Mouse (Mus musculus) kidney, embryonic 16.5 days (tissue): Measurements from ENCODE around the gene Gm49358. TPM values are rescaled to one million over a fixed set of nuclear protein-coding genes. Genes with fewer than 3 reads are reported as not detected.

ENCODE experiments used
- ATAC-seq: fragments of 200-750 bp; cut with Nextera tagmentation; 2 replicates; pipeline ENCODE4 v1.8.0; 2017; ENCODE audit warnings: moderate TSS enrichment; ENCODE audit not compliant: low FRiP score, low TSS enrichment
- H3K27ac ChIP-seq: fragments of 300-500 bp; sonication (generic); 2 replicates; pipeline ENCODE4 v1.5.1; 2014; ENCODE audit warnings: low read length
- H3K27me3 ChIP-seq: fragments of 300-500 bp; sonication (generic); 2 replicates; pipeline ENCODE4 v1.6.1; 2014; ENCODE audit warnings: low read length, control low read depth, mixed read lengths; ENCODE audit not compliant: insufficient read depth
- H3K36me3 ChIP-seq: fragments of 300-500 bp; sonication (generic); 2 replicates; pipeline ENCODE4 v1.6.1; 2014; ENCODE audit warnings: low read length, control low read depth, mixed read lengths; ENCODE audit not compliant: insufficient read depth
- H3K4me1 ChIP-seq: fragments of 300-500 bp; sonication (generic); 2 replicates; pipeline ENCODE4 v1.6.1; 2014; ENCODE audit warnings: low read length, control low read depth, mixed read lengths; ENCODE audit not compliant: insufficient read depth
- H3K4me2 ChIP-seq: fragments of 300-500 bp; sonication (generic); replicated peaks from 2 replicates; pipeline ENCODE4 v1.6.1; 2014; ENCODE audit warnings: low read depth, low read length
- H3K4me3 ChIP-seq: fragments of 300-500 bp; sonication (generic); 2 replicates; pipeline ENCODE4 v1.5.1; 2014; ENCODE audit warnings: mild to moderate bottlenecking, low read length
- H3K9ac ChIP-seq: fragments of 300-500 bp; sonication (generic); replicated peaks from 2 replicates; pipeline ENCODE4 v1.6.1; 2014; ENCODE audit warnings: low read length
- H3K9me3 ChIP-seq: fragments of 300-500 bp; sonication (generic); 2 replicates; pipeline ENCODE4 v1.6.1; 2016; ENCODE audit warnings: low read length, control low read depth
- WGBS: fragments of 180-500 bp; shearing (Covaris S2); extraction: QIAGEN DNeasy Blood & Tissue Kit; methylation state at CpG from one replicate; pipeline ENCODE4 v1.1.7; 2014; 5-methylcytosine and 5-hydroxymethylcytosine counted together
- polyA plus RNA-seq: library from polyadenylated mRNA; unstranded; fragments of >200 nt; fragmentation: Nextera tagmentation; extraction: Ambion mirVana; gene quantifications from 2 replicates; pipeline ENCODE4 v1.2.1, GENCODE M21; 2015

Gm49358 gene
- polyA plus RNA-seq, 1 experiment from 2014 or later = not detected

GRCm38 (mm10) chr10:86785396-86785795 lies 21.6 kb downstream of the Gm49358 start:
- 56% methylated on average over 2 of the region's 2 CpGs for WGBS
- ATAC-seq = no peak
- no peak overlapping the region for H3K9ac ChIP-seq

GRCm38 (mm10) chr10:86786083-86786482 lies 22.3 kb downstream of the Gm49358 start:
- no peak for ATAC-seq
- no peak overlapping the region for H3K4me2 ChIP-seq
- peaks cover 7% of the 10 kb centered on the region; the same call in 1 of the 2 replicates for H3K4me1 ChIP-seq
- 88% methylated on average over 5 of the region's 5 CpGs for WGBS
- no peaks in the 10 kb centered on the region for H3K36me3 ChIP-seq
- H3K27ac ChIP-seq = no peak overlapping the region
- H3K27me3 ChIP-seq = no peaks in the 10 kb centered on the region
- H3K9me3 ChIP-seq = no peaks in the 10 kb centered on the region
- H3K9ac ChIP-seq = no peak overlapping the region
- no peak overlapping the region for H3K4me3 ChIP-seq

More at GRCm38 (mm10) chr10:86785396-86785795, 21.6 kb downstream of the Gm49358 start:
- Histone ChIP-seq H3K4me2 (no peak overlapping the region), H3K4me3 (no peak overlapping the region), H3K36me3 (no peaks in the 10 kb centered on the region), H3K4me1 (peaks cover 7% of the 10 kb centered on the region; the same call in 1 of the 2 replicates), H3K27ac (no peak overlapping the region), H3K9me3 (no peaks in the 10 kb centered on the region), H3K27me3 (0 out of 2 replicates have a peak, but pooled peaks cover 3% of the 10 kb centered on the region)

GRCm38 (mm10) chr10:86788193-86788592 lies 24.4 kb downstream of the Gm49358 start:
- H3K4me1 ChIP-seq = peaks cover 6% of the 10 kb centered on the region; the same call in 1 of the 2 replicates
- no peaks in the 10 kb centered on the region for H3K27me3 ChIP-seq
- H3K4me2 ChIP-seq = no peak overlapping the region
- no peak overlapping the region for H3K27ac ChIP-seq
- no peaks in the 10 kb centered on the region for H3K36me3 ChIP-seq
- H3K9ac ChIP-seq = no peak overlapping the region
- no peak overlapping the region for H3K4me3 ChIP-seq
- H3K9me3 ChIP-seq = no peaks in the 10 kb centered on the region
- WGBS = 60% methylated on average over 5 of the region's 5 CpGs
- ATAC-seq = no peak

GRCm38 (mm10) chr10:86789146-86789672 lies 25.4 kb downstream of the Gm49358 start:
- no peak for ATAC-seq
- Histone ChIP-seq H3K4me2 (no peak overlapping the region), H3K36me3 (no peaks in the 10 kb centered on the region), H3K4me3 (no peak overlapping the region), H3K9ac (no peak overlapping the region), H3K4me1 (peaks cover 6% of the 10 kb centered on the region; the same call in 1 of the 2 replicates), H3K27me3 (no peaks in the 10 kb centered on the region), H3K9me3 (no peaks in the 10 kb centered on the region), H3K27ac (no peak overlapping the region)
- 78% methylated on average over 7 of the region's 7 CpGs for WGBS

- H3K4me2 ChIP-seq = no peak overlapping the region
- H3K36me3 ChIP-seq = no peaks in the 10 kb centered on the region
- no peak overlapping the region for H3K9ac ChIP-seq
- no peak overlapping the region for H3K4me3 ChIP-seq
- H3K9me3 ChIP-seq = no peaks in the 10 kb centered on the region
- WGBS = 51% methylated on average over 7 of the region's 7 CpGs
- ATAC-seq = no peak
- H3K27me3 ChIP-seq = no peaks in the 10 kb centered on the region
- H3K27ac ChIP-seq = no peak overlapping the region
- peaks cover 6% of the 10 kb centered on the region; the same call in 1 of the 2 replicates for H3K4me1 ChIP-seq
These were observed 27.9 kb downstream of the Gm49358 start for GRCm38 (mm10) chr10:86791507-86792184.

GRCm38 (mm10) chr10:86793509-86793951 lies 29.8 kb downstream of the Gm49358 start:
- no peaks in the 10 kb centered on the region for H3K36me3 ChIP-seq
- H3K4me1 ChIP-seq = peaks cover 6% of the 10 kb centered on the region; the same call in 1 of the 2 replicates
- 68% methylated on average over 2 of the region's 2 CpGs for WGBS
- no peak overlapping the region for H3K27ac ChIP-seq
- H3K27me3 ChIP-seq = no peaks in the 10 kb centered on the region
- no peak overlapping the region for H3K4me3 ChIP-seq
- H3K4me2 ChIP-seq = no peak overlapping the region
- ATAC-seq = peak; percentile 54
- no peaks in the 10 kb centered on the region for H3K9me3 ChIP-seq
- H3K9ac ChIP-seq = no peak overlapping the region

- Histone ChIP-seq H3K4me3 (no peak overlapping the region), H3K27me3 (no peaks in the 10 kb centered on the region), H3K4me2 (no peak overlapping the region), H3K9ac (no peak overlapping the region), H3K9me3 (no peaks in the 10 kb centered on the region), H3K4me1 (peaks cover 6% of the 10 kb centered on the region; the same call in 1 of the 2 replicates), H3K27ac (no peak overlapping the region), H3K36me3 (no peaks in the 10 kb centered on the region)
- no peak for ATAC-seq
- 90% methylated on average over 4 of the region's 4 CpGs for WGBS
These were observed 30.4 kb downstream of the Gm49358 start for GRCm38 (mm10) chr10:86794196-86794595.

GRCm38 (mm10) chr10:86794794-86795535 lies 31.2 kb downstream of the Gm49358 start:
- H3K27me3 ChIP-seq = no peaks in the 10 kb centered on the region
- H3K4me1 ChIP-seq = peaks cover 6% of the 10 kb centered on the region; the same call in 1 of the 2 replicates
- H3K4me3 ChIP-seq = no peak overlapping the region
- H3K9ac ChIP-seq = no peak overlapping the region
- H3K36me3 ChIP-seq = no peaks in the 10 kb centered on the region
- no peak for ATAC-seq
- no peak overlapping the region for H3K27ac ChIP-seq
- H3K4me2 ChIP-seq = no peak overlapping the region
- WGBS = 83% methylated on average over 9 of the region's 9 CpGs
- no peaks in the 10 kb centered on the region for H3K9me3 ChIP-seq

GRCm38 (mm10) chr10:86796073-86796741 lies 32.4 kb downstream of the Gm49358 start:
- Histone ChIP-seq H3K4me3 (no peak overlapping the region), H3K36me3 (no peaks in the 10 kb centered on the region), H3K27me3 (no peaks in the 10 kb centered on the region), H3K4me2 (no peak overlapping the region), H3K4me1 (peaks cover 6% of the 10 kb centered on the region; the same call in 1 of the 2 replicates), H3K9ac (no peak overlapping the region), H3K27ac (no peak overlapping the region), H3K9me3 (no peaks in the 10 kb centered on the region)
- peak; percentile 46; the same call in 1 of the 2 replicates for ATAC-seq
- 93% methylated on average over 5 of the region's 5 CpGs for WGBS
